Mouse (Mus musculus) adrenal gland, adult (tissue): ENCODE data around the gene Gns.

Experiments used
- DNase-seq, 2 experiments: peaks; one replicate each; pipeline ENCODE4 v3.0.0; 2022 to 2023; ENCODE audit warnings: low spot score in 1 of 2; ENCODE audit not compliant: inconsistent age in 2 of 2

Gns gene

DNA sequence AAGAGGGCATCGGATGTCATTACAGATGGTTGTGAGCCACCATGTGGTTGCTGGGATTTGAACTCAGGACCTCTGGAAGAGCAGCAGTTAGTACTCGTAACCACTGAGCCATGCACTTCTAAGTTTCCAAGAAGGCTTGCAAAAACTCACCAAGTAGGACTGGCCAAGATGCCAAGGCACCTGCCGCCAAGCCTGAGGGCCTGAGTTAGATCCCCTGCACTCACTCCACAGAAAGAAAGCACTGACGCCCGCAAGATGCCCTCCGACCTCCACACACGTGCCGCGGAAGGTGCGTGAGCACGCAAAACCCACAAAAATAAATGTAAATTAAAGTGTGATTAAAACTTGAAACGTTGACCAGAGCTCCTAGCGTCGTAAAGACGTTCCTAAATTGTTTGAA is 584 bp upstream of the Gns start:
- no peak for DNase-seq

DNA sequence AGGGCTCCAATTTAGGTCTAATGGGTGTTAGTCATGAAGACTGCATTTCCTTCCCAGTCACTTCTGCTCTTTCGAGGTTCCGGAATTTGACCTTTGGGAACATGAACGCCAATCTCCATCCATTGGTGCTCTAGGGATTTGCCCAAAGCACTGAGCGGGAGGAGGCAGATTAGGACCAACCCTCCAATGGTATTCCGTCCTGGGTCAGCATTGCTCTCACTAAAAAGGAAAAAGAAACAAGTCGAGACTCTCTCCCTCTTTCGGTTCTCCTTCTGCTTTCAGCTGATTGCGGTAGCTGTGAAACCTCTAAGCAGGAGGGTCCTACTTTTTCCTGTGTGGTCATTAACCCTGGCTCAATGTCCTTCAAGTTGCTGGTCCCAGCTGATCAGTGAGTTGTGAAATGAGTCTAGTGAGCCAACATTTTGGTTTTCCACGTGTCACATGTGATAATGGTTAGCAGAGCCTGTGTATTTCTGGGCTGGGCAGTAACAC is 937 bp downstream of the Gns start:
- DNase-seq = peak; percentile 57 to 87

DNA sequence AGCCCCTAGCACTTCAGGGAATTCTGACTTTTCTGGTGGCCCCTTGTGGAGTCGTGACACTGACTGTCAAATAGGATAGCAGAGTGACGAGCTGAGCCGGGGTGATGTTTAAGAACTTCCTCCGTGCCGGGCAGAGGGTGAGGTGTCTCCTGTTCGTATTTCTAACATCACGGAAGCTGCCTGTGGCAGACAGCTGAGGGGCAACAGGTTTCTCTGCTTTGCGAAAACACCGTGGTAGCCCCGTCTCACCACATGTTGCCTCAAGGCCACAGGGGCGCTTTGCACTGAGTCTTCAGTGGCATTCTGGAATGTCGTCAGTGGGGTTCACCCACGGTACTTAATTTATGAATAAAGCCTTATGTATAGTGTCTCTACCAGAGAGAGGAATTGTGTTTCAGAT is 2.4 kb downstream of the Gns start:
- DNase-seq = no peak

DNA sequence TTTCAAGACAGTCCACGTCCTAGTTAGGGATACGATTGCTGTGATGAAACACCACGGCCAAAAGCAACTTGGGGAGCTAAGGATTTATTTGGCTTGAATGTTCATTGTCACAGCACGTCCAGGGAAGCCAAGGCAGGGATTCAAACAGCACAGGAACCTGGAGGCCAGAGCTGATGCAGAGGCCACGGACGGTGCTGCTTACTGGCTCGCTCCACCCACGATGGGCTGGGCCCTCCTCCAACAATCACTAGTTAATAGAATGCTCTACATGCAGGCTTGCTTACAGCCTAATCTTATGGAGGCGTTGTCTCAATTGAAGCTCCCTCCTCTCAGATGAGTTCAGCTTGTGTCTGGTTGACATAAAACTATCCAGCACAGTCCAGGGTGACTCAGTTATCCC is 2.9 kb downstream of the Gns start:
- DNase-seq = no peak

DNA sequence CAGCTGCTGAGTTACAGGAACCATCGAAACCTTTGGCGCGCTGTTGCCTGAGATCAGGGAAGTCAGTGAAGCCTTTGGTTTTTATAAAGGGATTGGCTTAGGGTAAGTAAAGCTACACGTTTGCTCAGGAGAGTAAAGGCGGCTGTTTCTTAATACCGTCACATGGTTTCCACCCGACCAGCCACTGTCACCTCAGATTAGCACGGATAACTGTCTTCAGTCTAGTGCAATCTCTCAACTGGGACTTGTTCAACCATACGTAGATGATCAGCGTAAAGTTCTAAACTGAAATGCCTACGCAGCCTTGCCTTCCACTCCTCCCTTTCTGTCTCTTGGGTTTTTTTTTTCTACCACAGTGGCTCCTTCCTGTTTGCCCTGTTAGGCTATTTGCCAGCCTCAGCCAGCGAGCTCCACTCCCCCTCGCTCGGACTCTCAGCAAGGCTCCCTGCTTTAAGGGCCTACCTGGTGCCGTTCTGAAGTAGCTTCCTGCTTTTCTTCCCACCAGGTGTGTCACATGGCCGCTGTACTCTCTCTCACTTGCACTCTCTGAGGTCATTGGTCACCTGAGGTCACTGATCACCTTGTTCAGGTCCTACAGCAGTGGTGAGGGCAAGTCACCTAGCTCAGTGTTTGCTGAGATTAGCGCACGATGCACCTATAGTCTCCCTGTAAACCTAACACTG is 4.0 kb downstream of the Gns start:
- DNase-seq = no peak

DNA sequence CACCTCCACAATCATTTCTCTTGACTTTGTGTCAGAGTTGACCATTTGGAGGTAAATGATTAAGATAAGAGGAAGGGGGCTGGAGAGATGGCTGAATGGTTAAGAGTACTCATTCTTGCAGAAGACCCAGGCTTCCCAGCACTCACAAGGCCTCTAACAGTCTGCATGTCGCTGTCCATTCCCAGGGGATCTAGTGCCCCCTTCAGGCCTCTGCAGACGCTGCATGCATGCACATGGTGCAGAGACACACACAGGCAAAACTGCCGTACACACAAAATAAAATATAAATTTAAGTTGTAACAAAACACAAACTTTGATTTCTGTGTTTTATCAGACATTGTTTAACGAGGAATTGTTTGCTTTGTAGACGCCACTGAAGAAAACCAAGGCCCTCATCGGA is 5.9 kb downstream of the Gns start:
- DNase-seq = no peak

DNA sequence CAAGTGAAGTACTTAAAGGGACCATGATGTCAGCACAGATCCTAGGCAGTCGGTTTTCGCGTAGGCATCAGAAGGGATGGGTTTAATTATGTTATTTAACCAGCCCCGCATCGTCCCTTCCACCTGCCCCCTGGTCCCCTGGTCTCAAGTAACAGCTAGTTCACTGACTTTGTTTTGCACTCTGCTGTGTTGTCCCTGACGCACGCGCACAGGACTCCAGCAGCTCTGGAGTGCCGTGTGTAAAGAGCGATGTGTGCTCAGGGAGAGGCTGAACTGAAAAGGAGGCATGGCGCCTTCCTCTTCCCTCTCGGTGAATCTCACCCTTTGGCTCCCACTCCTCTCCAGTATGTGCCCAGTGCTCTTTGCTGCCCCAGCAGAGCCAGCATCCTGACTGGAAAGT is 9.1 kb downstream of the Gns start:
- peak in 1 of 2 experiments; percentile 5 for DNase-seq

DNA sequence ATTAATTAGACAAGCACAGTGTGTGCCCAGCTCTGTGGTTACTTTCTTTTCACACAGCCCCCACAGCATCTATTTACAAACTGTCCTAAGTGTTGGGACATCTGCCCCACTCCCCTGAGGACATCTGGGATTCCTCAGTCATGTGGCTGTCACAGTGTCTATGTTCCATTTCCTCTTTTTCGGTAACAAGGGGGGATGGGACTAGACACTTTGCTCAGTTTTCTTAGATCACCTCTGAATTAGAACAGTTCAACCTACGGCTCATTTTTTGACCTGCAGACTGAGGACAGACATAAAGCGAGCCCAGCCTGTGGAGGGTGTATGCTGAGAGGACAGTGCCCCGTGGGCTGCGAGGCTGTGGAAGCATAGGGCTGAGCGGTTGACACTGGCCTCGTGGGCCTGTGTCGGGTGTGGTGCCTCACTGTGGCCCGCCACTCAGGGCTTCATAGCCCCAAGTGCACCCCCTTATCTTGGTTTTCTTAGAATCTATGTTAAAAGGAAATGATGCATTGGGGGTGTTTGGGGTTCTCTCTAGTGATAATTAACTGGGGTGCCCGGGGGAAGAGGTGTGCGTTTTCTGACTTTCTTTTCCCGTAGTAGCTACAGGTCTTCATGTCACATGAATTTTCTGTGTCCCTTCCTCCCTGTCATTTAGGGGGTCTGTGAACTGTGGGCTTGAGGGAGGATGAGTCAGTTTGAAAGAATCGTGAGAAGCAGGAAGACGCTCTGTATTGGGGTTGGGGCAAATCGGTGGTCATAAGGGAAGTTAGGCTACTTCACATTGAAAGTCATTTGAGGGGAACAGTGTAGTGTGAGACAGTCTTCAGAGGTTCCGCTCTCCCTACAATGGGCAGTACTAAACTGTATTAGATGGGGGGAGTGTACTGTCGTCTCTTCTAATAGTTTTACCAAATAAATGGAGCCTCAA is 10.1 kb downstream of the Gns start:
- DNase-seq = peak in 1 of 2 experiments; percentile 9

DNA sequence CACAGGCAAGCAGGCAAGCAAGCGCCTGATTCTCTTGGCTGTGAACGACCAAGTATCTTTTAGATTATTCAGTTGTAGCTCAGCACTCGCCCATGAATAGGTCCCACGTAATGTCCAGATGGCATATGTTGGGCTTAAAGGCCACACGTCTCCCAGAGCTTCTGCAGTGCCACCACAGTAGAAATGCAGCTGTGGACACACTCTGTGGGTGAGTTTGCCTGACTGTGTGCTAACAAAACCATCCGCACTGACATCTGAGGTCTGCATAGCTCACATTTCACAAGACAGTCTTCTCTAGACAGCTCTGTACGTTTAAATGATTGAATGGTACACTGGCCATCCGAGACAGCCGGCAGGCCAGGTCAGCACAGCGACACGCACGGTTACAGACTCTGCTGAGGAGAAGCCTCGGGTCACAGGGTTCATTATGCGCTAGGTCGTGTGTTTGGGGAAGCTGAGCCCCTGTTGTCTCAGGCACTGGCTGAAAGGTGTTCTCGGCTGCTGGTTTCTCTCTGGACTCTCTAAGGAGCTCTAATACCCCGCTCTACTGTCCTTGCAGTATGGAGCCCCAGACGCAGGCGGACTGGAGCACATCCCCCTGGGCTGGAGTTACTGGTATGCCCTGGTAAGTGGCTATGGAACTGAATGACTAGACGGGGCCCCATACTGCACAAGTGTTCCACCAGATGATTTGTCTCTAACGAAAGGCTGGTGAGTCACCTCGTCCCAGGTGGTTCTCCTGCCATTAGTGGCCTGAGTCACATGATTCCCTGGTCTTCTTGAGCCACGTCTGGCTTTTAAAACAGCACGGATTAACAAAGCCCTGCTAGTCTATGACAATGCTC is 11.0 kb downstream of the Gns start:
- no peak for DNase-seq

DNA sequence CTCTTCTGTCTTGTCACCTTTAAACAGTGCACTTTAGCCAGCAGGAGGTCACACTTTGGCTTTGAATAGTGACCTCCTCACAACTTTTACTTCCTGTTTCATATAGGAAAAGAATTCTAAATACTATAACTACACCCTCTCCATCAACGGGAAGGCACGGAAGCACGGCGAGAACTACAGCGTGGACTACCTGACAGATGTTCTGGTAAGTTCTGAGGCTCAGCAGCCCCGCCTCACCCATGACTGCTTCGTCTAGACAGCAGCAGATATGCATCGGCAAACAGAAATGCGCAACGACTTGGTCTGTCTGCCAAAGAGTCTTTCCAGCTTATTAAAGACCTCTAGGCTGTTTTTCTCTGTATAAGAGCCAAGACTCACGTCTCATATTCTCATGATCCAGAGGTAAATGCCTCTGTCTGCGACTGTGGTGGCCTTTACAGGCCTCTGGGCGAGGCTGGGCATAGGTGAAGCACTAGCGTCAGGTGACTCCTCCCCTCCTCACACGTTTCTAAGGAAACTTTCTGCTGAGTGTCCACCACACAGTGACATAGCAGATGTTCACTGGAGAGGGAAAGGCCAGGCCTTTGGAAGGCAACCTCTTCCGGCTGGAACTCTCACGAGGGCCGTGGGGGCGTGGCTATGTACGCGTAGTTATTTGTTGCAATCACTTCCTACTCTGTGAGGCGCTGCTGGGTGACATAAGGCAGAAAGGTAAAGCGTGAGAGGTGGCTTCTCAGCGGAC is 11.8 kb downstream of the Gns start:
- DNase-seq = no peak

DNA sequence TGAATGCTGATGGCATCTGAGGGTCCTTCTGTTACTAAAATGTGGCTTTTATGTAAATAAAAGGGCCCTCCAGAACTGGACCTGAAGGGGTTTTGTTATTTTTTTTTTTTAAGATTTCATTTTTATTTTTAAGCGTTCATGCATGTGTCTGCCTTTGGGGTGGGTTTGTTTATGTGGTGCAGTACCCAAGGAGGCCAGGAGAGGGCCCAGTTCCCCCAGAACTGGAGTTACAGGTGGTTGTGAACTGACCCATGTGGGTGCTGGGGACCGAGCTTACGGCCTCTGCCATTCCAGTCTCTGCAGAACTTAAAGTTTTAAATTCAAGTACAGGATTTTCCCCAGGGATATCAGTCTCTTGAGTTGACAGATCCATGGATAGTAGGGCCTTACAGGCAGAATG is 14.5 kb downstream of the Gns start:
- no peak for DNase-seq

DNA sequence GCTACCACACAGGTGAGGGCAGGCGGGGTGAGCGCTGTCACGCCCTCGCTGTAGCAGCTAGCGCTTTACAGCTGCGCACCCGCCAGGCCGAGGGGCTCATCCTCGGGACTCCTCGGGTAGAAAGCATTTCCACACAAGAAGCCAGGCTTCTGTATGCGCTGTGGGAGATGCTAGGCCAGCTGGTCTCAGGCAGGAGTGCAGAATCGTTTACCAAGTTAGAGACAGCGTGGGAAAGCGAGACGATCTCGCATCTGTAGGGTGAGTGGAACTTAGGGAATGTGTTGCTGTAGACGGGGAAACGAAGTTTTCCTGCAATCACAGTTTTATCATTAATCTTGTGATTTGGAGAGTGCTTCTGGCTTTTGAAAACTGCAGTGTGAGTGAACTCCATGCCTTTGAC is 16.4 kb downstream of the Gns start:
- DNase-seq = no peak

DNA sequence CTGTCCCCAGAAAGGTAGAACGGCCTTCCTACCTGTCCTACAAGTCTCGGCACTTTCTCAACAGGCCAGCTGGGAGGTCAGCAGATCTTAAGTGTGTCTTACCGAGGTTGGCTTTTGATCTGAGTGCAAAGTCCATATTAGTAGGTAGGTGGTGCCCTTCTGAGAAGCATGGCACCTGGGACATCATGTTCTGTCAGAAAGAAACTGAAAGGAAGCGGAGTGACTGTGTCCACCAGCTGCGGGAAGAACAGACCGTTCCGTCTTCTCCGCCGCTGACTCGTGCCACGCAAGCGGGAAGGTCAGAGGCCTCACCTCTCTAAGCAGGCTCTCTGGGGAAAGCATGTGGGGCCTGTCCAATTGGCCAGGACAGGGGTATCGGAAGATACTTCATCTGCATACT is 19.8 kb downstream of the Gns start:
- DNase-seq = no peak

DNA sequence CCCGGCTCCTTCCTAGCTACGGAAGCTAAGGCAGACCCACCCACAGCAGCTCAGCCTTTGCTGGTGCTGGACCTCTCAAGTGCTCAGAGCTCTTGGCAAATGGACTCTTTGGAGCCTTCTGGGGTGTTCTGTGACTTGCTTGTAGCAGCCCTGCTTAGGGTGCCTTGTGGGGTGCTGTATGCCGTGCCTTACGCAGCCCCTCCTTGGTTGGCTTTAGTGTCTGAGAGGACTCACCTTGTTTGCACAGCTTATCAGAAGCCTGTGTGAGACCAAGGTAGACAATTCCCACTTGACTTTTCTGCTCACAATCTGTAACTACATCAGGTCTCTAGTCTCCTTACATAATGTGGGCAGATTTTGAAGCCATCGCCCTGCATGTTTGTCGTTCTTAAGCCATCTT is 20.8 kb downstream of the Gns start:
- no peak for DNase-seq

DNA sequence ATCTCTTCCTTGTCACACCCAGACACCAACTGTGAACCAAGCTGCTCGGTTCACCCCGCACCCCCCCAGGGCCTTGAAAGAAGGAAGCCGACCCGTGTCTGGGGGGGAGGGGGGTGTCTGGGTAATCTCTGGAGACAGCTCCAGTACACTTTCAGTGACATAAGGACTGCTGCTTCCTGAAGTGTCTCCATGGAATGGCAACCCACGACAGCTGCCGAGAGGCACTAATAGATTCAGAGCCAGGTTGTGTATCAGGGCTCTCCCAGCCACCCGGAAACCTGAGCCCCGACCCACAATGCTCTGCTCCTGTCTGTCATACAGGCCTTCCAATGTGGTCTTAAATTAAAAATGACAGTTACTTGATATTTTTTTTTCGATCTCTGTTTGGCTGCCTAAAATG is 21.5 kb downstream of the Gns start:
- no peak for DNase-seq

DNA sequence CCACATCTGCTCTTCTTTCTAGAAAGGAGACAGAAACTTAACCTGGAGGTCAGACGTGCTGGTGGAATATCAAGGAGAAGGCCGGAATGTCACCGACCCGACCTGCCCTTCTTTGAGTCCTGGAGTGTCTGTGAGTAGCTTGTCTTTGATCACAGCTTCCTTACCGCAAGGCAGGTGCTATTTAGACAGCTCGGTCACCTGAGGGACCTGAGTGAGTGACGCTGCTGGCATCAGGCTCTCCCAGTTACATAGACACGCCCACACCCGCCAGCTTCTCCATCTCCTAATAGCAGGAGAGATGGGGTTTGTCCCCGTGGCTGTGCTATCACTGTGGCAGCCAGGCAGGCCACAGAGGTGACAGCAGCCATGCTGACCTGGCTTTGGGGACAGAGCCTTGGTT is 25.7 kb downstream of the Gns start:
- DNase-seq = no peak

DNA sequence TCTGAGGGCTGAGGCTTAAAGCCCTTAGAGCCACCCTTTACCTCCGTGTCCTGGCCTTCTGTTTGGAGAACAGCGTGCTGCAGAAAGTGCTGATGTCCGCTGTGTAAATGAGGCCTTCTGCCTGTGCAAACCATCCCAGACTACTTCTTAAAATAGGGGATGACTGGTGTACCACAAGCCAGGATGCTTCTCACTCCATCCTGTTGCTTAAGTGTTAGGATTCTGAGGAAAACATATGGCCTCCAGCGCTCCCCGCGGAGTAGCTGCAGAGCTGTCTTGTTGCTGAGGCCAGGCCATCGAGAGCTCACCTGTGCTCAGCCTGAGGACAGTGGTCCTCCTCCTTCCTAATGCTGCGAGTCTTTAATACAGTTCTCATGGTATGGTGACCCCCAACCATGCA is 27.0 kb downstream of the Gns start:
- DNase-seq = no peak

DNA sequence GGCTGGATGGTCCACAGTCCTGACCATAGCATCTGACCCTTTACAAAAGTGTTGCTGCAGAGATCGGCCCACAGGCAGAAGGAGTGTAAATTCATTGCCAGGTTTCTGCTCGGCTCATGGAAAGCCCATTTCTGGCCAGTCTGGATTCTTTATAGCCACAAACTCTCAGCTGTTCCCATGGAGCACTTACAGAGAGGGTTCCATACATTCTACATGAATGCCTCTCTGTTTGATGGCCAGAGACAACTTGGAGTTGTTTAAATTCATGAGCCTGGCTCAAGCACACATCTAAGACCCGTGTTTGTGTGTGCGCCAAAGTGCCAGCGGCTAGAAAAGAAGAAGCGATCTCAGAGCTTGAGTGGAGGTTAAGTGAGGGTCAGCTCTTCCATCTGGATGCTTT is 29.4 kb downstream of the Gns start:
- no peak for DNase-seq

DNA sequence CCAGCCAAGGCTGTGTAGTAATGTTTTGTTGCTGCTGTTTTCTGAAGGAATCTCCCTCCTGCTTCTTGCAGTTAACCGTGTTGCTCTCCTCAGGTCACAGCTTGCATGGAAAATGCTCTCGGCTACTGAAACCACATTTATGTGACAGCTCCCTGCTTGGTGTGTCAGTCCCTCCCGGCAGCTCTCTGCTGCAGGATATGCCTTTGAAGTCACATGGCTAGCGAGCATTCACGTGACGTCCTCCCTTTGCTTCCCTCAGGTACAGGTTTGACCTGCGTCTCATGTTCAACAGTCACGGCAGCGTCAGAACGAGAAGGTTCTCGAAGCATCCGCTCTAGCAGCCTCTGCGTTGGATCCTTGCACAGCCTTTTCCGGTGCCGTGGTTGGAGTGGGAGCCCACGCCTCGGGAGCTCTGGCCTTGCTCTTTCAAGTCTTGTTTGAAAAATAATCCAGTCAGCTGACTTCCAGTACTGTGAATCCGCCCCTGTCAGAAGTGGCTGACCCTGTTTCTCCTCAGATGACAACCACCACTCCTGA is 30.0 kb downstream of the Gns start:
- peak; percentile 45 to 80 for DNase-seq

DNA sequence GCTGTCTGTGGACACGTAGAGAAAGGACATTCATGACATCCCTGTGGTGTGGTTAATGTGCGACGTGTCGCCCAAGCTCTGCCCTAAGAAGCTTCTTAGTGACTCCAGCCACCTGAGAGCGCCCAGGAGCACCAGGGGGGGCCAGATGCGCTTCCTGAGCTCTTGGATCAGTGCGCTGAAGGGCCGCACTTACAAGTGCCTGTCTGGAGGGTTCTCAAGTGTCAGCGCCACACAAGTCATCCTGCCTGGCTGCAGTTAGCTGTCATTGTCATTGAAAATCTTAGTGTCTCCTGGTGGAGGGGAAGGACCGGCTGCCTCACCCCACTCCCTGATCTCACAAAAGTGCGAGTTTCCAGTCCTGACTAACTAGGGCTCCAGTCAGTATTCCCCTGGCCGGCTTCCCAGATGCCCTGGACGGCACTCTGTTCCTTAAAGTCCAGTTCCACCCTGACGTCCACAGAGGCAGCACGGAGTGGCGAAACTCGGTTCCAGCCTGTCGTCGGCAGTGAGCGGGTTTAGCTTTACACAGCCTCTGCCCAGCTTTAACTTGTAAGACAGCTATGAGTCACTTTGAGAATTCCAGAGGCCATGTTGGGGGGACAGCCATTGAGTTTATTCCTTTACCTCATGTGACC is 30.8 kb downstream of the Gns start:
- DNase-seq = peak in 1 of 2 experiments; percentile 52
